Mouse (Mus musculus) hindbrain, embryonic 10.5 days (tissue): ENCODE measurements around the gene Nrxn2. TPM values are rescaled to one million over a fixed set of nuclear protein-coding genes. Genes with fewer than 3 reads are reported as not detected.

Experiments
- DNase-seq: peaks from one replicate; pipeline ENCODE4 v3.0.0-alpha.2; 2017; ENCODE audit warnings: low spot score
- H3K27ac ChIP-seq: fragments of 300-500 bp; sonication (generic); 2 replicates; pipeline ENCODE4 v1.5.1; 2016; ENCODE audit warnings: mild to moderate bottlenecking, moderate library complexity
- H3K27me3 ChIP-seq: fragments of 300-500 bp; sonication (generic); 2 replicates; pipeline ENCODE4 v1.6.1; 2016; ENCODE audit warnings: mild to moderate bottlenecking; ENCODE audit not compliant: poor library complexity, insufficient read depth, severe bottlenecking
- H3K36me3 ChIP-seq: fragments of 300-500 bp; sonication (generic); 2 replicates; pipeline ENCODE4 v1.6.1; 2016; ENCODE audit warnings: mild to moderate bottlenecking, moderate library complexity
- H3K4me1 ChIP-seq: fragments of 300-500 bp; sonication (generic); replicated peaks from 2 replicates; pipeline ENCODE4 v1.6.1; 2016; ENCODE audit warnings: mild to moderate bottlenecking
- H3K4me3 ChIP-seq: fragments of 300-500 bp; sonication (generic); 2 replicates; pipeline ENCODE4 v1.5.1; 2016; ENCODE audit warnings: mild to moderate bottlenecking, moderate library complexity
- H3K9me3 ChIP-seq: fragments of 300-500 bp; sonication (generic); 2 replicates; pipeline ENCODE4 v1.6.1; 2016; ENCODE audit warnings: mild to moderate bottlenecking, moderate library complexity
- WGBS: fragments of 180-500 bp; shearing (Covaris S2); methylation state at CpG from one replicate; pipeline ENCODE4 v1.1.7; 2016; 5-methylcytosine and 5-hydroxymethylcytosine counted together
- polyA plus RNA-seq: library from polyadenylated mRNA; unstranded; fragments of >200 nt; fragmentation: Nextera tagmentation; extraction: Ambion mirVana; gene quantifications from 2 replicates; pipeline ENCODE4 v1.2.1, GENCODE M21; 2016

Gene Nrxn2
- 4.4 and 13.2 TPM in 2 replicates for polyA plus RNA-seq

DNA sequence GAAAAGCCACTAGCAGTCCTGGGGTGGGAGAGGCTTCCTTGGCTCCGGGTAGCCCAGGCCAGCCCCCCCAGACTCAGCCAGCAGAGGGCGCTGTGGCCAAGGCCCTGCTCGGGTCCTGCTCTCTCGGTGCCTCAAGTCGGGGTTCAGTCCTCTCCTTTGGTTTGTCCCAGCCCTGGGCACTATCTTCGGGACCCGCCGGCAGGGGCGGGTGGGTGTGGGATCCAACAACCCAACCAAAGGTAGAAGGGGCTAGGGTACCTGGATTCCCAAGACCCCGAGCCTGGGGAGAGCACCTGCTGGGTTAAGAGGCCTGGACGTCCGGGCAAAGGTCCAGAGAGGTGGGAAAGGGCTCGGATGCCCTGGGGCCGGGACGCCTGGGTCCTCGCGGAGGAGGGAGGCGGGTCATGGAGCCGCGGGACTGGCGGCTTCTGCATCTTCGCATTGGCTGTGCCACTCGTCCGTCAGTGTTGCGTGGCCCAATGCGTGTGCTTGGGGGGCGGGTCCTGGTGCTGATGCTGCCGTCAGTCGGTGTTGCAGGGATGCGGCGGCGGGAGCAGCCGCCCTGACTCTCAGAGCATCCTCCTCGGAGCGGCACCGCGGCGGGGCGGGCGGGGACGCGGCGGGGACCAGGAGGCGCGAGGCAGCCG lies at the start of gene Nrxn2:
Gene Nrxn2, plus strand, starts transcription at position 499 of the 647 bp plus-strand sequence.
- peaks cover 69% of the 10 kb centered on the region for H3K27me3 ChIP-seq

DNA sequence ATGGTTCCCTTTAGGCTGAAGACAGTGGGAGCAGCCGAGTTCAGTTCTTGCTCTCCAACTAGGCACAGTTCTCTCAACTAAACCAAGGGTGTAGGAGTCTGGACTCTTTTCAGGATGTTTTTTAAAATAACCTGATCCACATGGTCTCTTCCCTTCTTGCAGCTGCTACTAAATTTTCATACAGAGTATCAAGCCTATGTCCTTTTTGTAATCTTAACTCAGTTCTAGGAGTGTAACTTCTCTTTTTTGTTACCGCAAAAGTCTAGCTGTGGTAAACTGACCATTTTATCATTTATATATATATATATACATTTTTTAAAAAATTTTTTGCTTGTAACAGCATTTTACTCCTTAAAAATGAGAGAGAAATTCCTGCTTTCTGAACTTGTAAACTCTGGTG lies 48.4 kb upstream of the Nrxn2 start:
- Histone ChIP-seq H3K36me3 (peaks cover 100% of the 10 kb centered on the region), H3K27ac (no peak overlapping the region), H3K27me3 (no peaks in the 10 kb centered on the region), H3K4me1 (peaks cover 26% of the 10 kb centered on the region), H3K4me3 (no peak overlapping the region), H3K9me3 (no peaks in the 10 kb centered on the region)
- DNase-seq, result no peak
- 94% methylated on average over 2 of the region's 2 CpGs for WGBS

More for the DNA sequence above, at the start of gene Nrxn2:
- H3K4me3 ChIP-seq, result peak within 1 kb of the TSS; percentile 66
- H3K9me3 ChIP-seq, result no peaks in the 10 kb centered on the region
- H3K27ac ChIP-seq, result peak within 1 kb of the TSS; percentile 92
- under 1% methylated on average over 46 of the region's 46 CpGs for WGBS
- peaks cover 72% of the 10 kb centered on the region for H3K4me1 ChIP-seq
- no peaks in the 10 kb centered on the region for H3K36me3 ChIP-seq
- peak; percentile 90 for DNase-seq

DNA sequence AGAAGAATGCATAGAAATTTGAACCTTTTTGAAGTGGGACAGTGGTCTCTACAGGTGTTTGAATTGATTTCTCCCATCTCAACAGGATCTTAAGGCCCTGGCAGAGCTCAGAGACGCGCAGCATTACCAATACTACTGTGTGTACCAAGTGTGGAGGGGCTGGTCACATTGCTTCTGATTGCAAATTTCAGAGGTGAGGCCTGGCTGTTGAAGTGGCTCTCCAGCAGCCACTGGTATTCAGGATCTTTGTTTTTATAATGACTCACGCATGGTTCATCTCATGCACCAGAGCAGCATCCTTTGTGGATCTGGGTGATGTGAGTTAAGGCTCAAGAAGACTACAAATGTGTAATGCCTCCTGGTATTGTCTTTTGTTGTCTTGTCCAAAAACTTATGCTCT lies 46.1 kb upstream of the Nrxn2 start:
- no peaks in the 10 kb centered on the region for H3K9me3 ChIP-seq
- no peaks in the 10 kb centered on the region for H3K27me3 ChIP-seq
- H3K4me1 ChIP-seq, result peaks cover 20% of the 10 kb centered on the region
- DNase-seq, result no peak
- no peak overlapping the region for H3K27ac ChIP-seq
- peaks cover 100% of the 10 kb centered on the region for H3K36me3 ChIP-seq
- 94% methylated on average over 3 of the region's 3 CpGs for WGBS
- H3K4me3 ChIP-seq, result no peak overlapping the region

DNA sequence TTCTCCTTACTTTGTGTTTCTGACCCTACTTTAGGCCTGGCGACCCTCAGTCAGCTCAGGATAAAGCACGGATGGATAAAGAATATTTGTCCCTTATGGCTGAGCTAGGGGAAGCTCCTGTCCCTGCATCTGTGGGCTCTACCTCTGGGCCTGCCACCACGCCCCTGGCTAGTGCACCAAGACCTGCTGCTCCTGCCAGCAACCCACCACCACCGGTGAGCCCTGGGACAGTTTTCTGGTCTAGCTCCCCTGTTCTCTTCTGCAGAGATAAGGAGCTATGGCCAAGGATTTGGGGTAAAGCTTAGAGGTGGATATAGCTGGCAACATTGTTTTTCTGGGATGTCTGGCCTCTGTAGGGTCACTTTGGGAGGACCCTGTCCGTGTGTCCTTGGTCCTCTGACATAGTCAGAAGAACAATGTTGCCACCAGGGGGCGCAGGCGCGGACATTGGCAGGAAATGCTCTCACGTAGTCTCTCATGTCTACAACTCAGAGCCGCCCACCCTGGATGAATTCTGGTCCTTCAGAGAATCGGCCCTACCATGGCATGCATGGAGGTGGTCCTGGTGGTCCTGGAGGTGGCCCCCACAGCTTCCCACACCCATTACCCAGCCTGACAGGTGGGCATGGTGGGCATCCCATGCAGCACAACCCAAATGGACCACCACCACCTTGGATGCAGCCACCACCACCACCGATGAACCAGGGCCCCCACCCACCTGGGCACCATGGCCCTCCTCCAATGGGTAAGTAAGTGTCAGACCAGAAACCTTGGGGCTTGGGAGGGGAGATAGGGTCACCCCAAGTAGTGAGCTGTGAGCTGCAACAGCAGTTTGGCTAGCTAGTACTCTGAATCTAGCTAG lies 44.8 kb upstream of the Nrxn2 start:
- peak; percentile 78 for DNase-seq
- H3K4me1 ChIP-seq, result peaks cover 22% of the 10 kb centered on the region
- no peak overlapping the region for H3K27ac ChIP-seq
- no peaks in the 10 kb centered on the region for H3K9me3 ChIP-seq
- H3K4me3 ChIP-seq, result no peak overlapping the region
- 70% methylated on average over 12 of the region's 12 CpGs for WGBS
- no peaks in the 10 kb centered on the region for H3K27me3 ChIP-seq
- peaks cover 100% of the 10 kb centered on the region for H3K36me3 ChIP-seq

DNA sequence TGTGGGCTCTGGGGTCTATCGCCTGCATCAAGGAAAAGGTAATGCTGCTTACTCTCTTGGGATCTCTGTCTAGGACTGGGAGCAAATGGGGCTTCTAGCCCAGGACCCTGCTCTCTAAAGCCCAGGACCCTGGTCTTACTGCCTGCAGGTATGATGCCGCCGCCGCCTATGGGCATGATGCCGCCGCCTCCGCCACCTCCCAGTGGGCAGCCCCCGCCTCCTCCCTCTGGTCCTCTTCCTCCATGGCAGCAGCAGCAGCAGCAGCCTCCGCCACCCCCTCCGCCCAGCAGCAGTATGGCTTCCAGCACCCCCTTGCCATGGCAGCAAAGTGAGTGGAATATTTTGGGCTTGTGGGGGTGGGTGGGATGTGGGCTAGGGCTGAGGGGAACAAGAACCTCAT lies 44.0 kb upstream of the Nrxn2 start:
- no peak overlapping the region for H3K4me3 ChIP-seq
- 97% methylated on average over 10 of the region's 10 CpGs for WGBS
- H3K9me3 ChIP-seq, result no peaks in the 10 kb centered on the region
- peaks cover 100% of the 10 kb centered on the region for H3K36me3 ChIP-seq
- H3K27me3 ChIP-seq, result no peaks in the 10 kb centered on the region
- no peak for DNase-seq
- no peak overlapping the region for H3K27ac ChIP-seq
- H3K4me1 ChIP-seq, result peaks cover 22% of the 10 kb centered on the region

DNA sequence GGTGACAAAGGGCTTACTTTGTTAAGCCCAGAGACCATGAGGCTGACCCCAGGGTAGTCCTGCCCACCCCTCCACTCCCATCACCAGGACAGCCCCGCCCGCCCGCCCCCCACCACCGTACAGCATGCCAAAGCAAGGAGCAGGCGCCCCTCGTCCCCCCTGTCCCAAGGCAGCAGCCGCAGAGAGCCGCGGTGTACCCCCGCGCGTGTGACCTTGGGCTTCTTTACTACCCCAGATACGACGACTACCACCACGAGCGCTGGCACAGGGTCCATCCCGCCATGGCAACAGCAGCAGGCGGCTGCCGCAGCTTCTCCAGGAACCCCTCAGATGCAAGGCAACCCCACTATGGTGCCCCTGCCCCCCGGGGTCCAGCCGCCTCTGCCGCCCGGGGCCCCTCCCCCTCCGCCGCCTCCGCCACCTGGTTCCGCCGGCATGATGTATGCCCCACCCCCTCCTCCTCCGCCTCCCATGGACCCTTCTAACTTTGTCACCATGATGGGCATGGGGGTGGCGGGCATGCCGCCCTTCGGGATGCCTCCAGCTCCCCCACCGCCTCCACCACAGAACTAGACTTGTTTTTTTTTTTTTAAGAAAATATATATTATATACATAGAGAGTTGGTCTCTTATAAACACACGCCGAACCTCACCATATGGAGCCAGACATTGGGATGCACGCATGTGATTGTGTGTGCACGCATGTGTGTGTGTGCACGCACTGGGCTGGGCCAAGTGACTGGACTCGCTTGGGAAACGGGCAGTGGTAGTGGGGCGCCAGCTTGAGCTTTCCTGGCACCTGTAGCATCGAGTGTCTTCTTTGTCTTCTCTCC lies 42.9 kb upstream of the Nrxn2 start:
- H3K36me3 ChIP-seq, result peaks cover 97% of the 10 kb centered on the region
- peaks cover 22% of the 10 kb centered on the region for H3K4me1 ChIP-seq
- no peaks in the 10 kb centered on the region for H3K9me3 ChIP-seq
- H3K27ac ChIP-seq, result no peak overlapping the region
- WGBS, result 91% methylated on average over 42 of the region's 42 CpGs
- DNase-seq, result no peak
- H3K27me3 ChIP-seq, result no peaks in the 10 kb centered on the region
- H3K4me3 ChIP-seq, result no peak overlapping the region

DNA sequence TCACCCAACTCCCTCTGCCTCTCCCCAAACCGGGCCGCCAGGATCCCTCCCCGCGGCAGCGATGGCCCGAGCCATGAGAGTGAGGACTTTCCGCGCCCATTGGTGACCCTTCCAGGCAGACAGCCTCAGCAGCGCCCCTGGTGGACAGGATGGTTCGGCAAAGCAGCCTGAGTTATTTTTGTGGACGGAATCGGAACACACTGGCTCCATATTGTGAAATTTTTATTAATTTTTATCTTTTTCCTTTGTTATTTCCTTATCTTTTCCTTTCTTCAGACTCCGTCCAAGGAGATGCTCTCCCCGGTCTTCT lies 42.3 kb upstream of the Nrxn2 start:
- Histone ChIP-seq H3K4me1 (peaks cover 22% of the 10 kb centered on the region), H3K27ac (no peak overlapping the region), H3K36me3 (peaks cover 97% of the 10 kb centered on the region), H3K27me3 (no peaks in the 10 kb centered on the region), H3K9me3 (no peaks in the 10 kb centered on the region), H3K4me3 (no peak overlapping the region)
- 80% methylated on average over 14 of the region's 14 CpGs for WGBS
- DNase-seq, result peak; percentile 59

DNA sequence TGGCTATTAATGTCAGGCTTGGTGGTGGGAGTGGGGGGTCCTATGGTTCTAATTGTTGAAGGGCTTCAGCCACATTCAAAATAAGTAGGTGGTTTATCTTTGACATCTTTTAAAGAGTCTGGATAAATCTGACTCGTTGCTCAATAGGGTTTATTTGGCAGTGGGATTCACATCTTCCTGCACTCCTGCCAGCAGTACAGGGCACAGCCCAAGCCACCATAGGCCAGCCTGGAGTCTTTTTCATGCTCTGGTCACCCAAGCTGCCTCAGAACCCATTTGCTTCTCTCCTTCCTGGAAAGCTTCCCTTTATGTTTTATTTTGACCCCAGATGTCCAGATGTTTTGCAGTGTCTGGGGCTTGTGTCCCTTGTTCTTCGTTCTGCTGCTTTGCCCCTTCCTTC lies 41.9 kb upstream of the Nrxn2 start:
- DNase-seq, result no peak
- H3K4me1 ChIP-seq, result peaks cover 22% of the 10 kb centered on the region
- H3K36me3 ChIP-seq, result peaks cover 94% of the 10 kb centered on the region
- no peaks in the 10 kb centered on the region for H3K27me3 ChIP-seq
- WGBS, result 88% methylated on average over 2 of the region's 2 CpGs
- no peak overlapping the region for H3K27ac ChIP-seq
- no peaks in the 10 kb centered on the region for H3K9me3 ChIP-seq
- no peak overlapping the region for H3K4me3 ChIP-seq

DNA sequence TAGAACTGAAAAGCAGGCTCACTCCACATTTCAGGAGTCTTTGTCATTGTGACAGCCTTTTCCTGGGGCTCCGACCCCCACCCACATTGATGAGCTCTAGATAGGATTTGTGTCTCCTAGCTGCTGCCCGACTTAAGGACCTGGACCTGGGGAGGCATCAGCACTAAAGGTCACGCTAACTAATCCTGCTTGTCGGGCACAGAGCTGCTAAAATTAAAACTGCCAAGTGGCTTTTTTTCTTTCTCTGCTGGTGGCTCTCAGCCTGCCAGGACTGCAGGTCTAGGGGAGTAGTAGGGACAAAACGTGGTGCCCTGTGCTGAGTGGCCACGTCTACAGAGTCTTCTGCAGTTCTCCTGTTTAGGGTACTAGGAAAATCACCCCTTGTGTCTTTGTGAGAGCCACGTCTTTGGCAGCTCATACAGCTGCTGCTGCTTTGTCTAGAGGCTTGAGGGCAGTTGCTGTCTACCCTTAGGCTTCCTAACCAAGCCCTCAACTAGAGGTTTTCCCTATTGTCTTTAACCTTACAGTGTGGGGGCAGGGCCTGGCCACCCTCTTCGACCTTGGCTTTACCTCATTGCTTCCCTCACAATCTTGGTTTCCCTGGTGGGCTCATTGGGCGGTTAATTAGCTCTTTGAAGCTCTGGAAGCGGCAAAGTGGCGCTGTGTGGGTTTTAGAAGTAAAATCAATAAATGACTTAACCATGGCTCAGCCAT lies 41.0 kb upstream of the Nrxn2 start:
- Histone ChIP-seq H3K4me1 (peaks cover 22% of the 10 kb centered on the region), H3K4me3 (no peak overlapping the region), H3K36me3 (peaks cover 85% of the 10 kb centered on the region), H3K9me3 (no peaks in the 10 kb centered on the region), H3K27me3 (no peaks in the 10 kb centered on the region), H3K27ac (peak overlapping the region; percentile 42; the same call in 1 of the 2 replicates)
- no peak for DNase-seq
- WGBS, result 70% methylated on average over 11 of the region's 11 CpGs

DNA sequence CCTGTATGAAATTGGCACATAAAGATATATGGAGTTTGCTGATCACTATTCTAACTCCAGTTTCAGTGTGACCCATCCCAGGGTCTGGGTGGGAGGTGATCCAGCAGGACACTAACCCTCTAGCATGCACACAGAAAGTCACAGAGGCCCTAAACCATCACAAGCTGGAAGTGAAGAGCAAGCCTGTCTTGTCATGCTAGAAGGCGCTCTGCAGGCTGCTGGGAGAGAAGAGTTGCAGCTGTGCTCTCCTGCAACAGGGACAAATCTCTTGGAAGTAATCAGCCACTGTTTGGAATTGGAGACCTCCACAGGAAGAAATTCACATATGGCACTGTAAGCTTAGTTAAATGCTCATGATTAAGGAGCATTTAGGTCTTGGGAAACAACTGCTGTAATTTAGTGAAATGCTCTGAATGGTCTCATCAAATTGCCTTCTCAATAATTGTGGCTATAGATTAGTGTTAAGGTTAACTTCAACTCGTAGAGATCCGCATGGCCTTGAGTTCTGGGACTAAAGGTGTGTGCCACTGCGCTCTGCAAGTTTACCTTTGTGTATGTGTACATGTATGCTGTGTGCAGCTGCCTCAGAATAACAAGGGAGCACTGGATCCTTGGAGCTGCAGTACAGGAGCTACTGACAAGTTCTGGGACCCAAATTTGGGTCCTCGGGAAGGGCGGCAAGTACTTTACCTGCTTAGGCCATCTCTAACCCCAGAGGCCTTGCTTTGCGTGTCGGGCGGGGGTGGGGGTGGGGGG lies 37.9 kb upstream of the Nrxn2 start:
- WGBS, result 91% methylated on average over 9 of the region's 9 CpGs
- Histone ChIP-seq H3K9me3 (no peaks in the 10 kb centered on the region), H3K36me3 (peaks cover 54% of the 10 kb centered on the region), H3K27me3 (no peaks in the 10 kb centered on the region), H3K27ac (no peak overlapping the region), H3K4me3 (no peak overlapping the region), H3K4me1 (peaks cover 41% of the 10 kb centered on the region)
- no peak for DNase-seq

DNA sequence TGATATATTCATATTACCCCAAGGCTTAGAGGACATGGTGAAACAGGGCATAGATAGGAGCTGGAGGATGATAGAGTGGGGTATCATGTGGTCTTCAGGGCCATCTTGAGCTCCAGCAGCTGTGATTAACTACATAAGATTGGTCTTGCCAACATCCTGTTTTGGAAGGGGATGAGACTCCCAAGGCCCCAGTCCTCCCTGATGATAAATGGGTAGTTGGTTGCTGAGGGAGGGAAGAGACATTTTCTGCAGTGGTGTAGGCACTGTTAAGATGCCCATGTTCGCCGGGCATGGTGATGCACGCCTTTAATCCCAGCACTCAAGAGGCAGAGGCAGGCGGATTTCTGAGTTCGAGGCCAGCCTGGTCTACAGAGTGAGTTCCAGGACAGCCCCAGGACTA lies 37.3 kb upstream of the Nrxn2 start:
- Histone ChIP-seq H3K27me3 (no peaks in the 10 kb centered on the region), H3K9me3 (no peaks in the 10 kb centered on the region), H3K36me3 (peaks cover 48% of the 10 kb centered on the region), H3K27ac (no peak overlapping the region), H3K4me3 (no peak overlapping the region), H3K4me1 (peaks cover 40% of the 10 kb centered on the region)
- 96% methylated on average over 5 of the region's 5 CpGs for WGBS
- no peak for DNase-seq
